Mouse (Mus musculus) lung, embryonic 14.5 days (tissue): ENCODE data around the gene Kidins220. TPM values are rescaled to one million over a fixed set of nuclear protein-coding genes. Genes with fewer than 3 reads are reported as not detected.

Experiments used
- ATAC-seq: fragments of 200-750 bp; cut with Nextera tagmentation; 2 replicates; pipeline ENCODE4 v1.8.0; 2017; ENCODE audit warnings: mild to moderate bottlenecking, moderate TSS enrichment, moderate library complexity; ENCODE audit not compliant: insufficient read depth
- DNase-seq: peaks from one replicate; pipeline ENCODE4 v3.0.0-alpha.2; 2015
- H3K27ac ChIP-seq: fragments of 300-500 bp; sonication (generic); 2 replicates; pipeline ENCODE4 v1.5.1; 2014; ENCODE audit warnings: low read depth, mild to moderate bottlenecking, moderate library complexity
- H3K27me3 ChIP-seq: fragments of 300-500 bp; sonication (generic); 2 replicates; pipeline ENCODE4 v1.6.1; 2014; ENCODE audit warnings: low read length, control low read depth; ENCODE audit not compliant: insufficient read depth
- H3K36me3 ChIP-seq: fragments of 300-500 bp; sonication (generic); 2 replicates; pipeline ENCODE4 v1.6.1; 2014; ENCODE audit warnings: control low read depth; ENCODE audit not compliant: insufficient read depth
- H3K4me1 ChIP-seq: fragments of 300-500 bp; sonication (generic); 2 replicates; pipeline ENCODE4 v1.6.1; 2014; ENCODE audit warnings: antibody characterized with exemption, control low read depth; ENCODE audit not compliant: insufficient read depth
- H3K4me2 ChIP-seq: fragments of 300-500 bp; sonication (generic); 2 replicates; pipeline ENCODE4 v1.6.1; 2014; ENCODE audit warnings: mild to moderate bottlenecking
- H3K4me3 ChIP-seq: fragments of 300-500 bp; sonication (generic); 2 replicates; pipeline ENCODE4 v1.5.1; 2014; ENCODE audit warnings: low read depth, low read length
- H3K9ac ChIP-seq: fragments of 300-500 bp; sonication (generic); 2 replicates; pipeline ENCODE4 v1.6.1; 2014
- H3K9me3 ChIP-seq: fragments of 300-500 bp; sonication (generic); 2 replicates; pipeline ENCODE4 v1.6.1; 2016; ENCODE audit warnings: low read depth, low read length, control low read depth
- CTCF ChIP-seq: IDR thresholded peaks from 2 replicates; pipeline ENCODE4 v1.5.1; 2016; ENCODE audit warnings: antibody characterized with exemption, low read depth
- WGBS: fragments of 180-500 bp; shearing (Covaris S2); extraction: QIAGEN DNeasy Blood & Tissue Kit; methylation state at CpG from one replicate; pipeline ENCODE4 v1.1.7; 2014; 5-methylcytosine and 5-hydroxymethylcytosine counted together
- polyA plus RNA-seq: library from polyadenylated mRNA; unstranded; fragments of >200 nt; fragmentation: Nextera tagmentation; extraction: Ambion mirVana; gene quantifications from 2 replicates; pipeline ENCODE4 v1.2.1, GENCODE M21; 2014

Kidins220 gene
- polyA plus RNA-seq, 1 experiment from 2014 or later = 25.7 TPM

GRCm38 (mm10) chr12:25109971-25110681, 135.4 kb downstream of the Kidins220 start:
- Histone ChIP-seq H3K9ac (no peak overlapping the region), H3K27me3 (no peaks in the 10 kb centered on the region)

GRCm38 (mm10) chr12:25110682-25111078, 136.0 kb downstream of the Kidins220 start:
- ATAC-seq (no peak), DNase-seq (no peak)
- H3K4me1 ChIP-seq = no peaks in the 10 kb centered on the region
- no peaks in the 10 kb centered on the region for H3K27me3 ChIP-seq
- TF ChIP-seq CTCF = no peak
- H3K36me3 ChIP-seq = no peaks in the 10 kb centered on the region
- no peak overlapping the region for H3K9ac ChIP-seq
- no peak overlapping the region for H3K4me2 ChIP-seq
- H3K4me3 ChIP-seq = no peak overlapping the region
- WGBS = 65% methylated on average over 7 of the region's 7 CpGs
- H3K9me3 ChIP-seq = no peaks in the 10 kb centered on the region
- H3K27ac ChIP-seq = no peak overlapping the region

More at GRCm38 (mm10) chr12:25109971-25110681, 135.4 kb downstream of the Kidins220 start:
- Histone ChIP-seq H3K4me1 (no peaks in the 10 kb centered on the region), H3K36me3 (no peaks in the 10 kb centered on the region), H3K4me2 (no peak overlapping the region), H3K27ac (no peak overlapping the region), H3K9me3 (no peaks in the 10 kb centered on the region), H3K4me3 (no peak overlapping the region)
- ATAC-seq = no peak
- DNase-seq = no peak
- WGBS = 72% methylated on average over 7 of the region's 7 CpGs
- no peak for TF ChIP-seq CTCF

Other genes with a start within 250 kb of the Kidins220 start
- gene Mboat2, start 144.0 kb upstream of the Kidins220 start, polyA plus RNA-seq = 44.6 and 45.7 TPM in 2 replicates
- 470 and 497 TPM in 2 replicates for gene Id2, start 122.2 kb downstream of the Kidins220 start, polyA plus RNA-seq